Mouse (Mus musculus) activated CD4-positive, CD25-positive, alpha-beta regulatory T cell (primary cell): ENCODE measurements around the gene Tmem151b. TPM values are rescaled to one million over a fixed set of nuclear protein-coding genes. Genes with fewer than 3 reads are reported as not detected.

ENCODE experiments used
- polyA plus RNA-seq, 2 experiments: library from polyadenylated mRNA; unstranded; fragments of 100-300 nt; shearing (Covaris generic); gene quantifications; one replicate each; pipeline ENCODE4 v1.2.1; 2017

Tmem151b gene
- under 1 TPM in 1 of 2 experiments, not detected in 1; 0.05 TPM for polyA plus RNA-seq

DNA sequence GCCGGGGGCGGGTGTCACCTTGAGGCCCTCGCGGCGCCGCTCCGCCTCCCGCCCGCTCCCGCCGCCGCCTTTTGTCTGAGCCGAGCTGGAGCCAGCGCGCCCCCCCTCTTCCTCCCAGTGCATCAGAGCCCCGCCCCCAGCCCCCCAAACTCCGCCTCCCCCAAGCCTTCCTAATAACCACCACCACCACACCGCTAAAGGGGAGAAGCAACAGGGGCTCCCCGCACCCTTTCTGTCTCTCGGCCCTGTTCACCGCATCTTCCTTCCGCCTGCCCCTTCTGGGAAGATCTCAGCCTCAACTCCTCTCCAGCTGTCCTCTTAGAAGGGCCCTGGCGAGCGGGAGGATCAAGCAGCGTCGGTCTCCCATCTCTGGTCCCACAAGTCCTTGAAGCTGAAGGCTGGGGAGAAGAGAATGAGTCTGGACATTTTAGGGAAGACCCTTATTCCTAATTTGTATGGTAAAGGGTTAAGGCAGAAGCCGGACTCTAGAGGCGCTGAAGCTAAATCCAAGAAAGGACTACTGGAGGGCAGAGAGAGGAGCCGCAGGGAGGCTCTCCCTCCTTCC is at the start of gene Tmem151b:
Tmem151b (minus strand) TSS at position 61 of the 565 bp plus-strand sequence.

DNA sequence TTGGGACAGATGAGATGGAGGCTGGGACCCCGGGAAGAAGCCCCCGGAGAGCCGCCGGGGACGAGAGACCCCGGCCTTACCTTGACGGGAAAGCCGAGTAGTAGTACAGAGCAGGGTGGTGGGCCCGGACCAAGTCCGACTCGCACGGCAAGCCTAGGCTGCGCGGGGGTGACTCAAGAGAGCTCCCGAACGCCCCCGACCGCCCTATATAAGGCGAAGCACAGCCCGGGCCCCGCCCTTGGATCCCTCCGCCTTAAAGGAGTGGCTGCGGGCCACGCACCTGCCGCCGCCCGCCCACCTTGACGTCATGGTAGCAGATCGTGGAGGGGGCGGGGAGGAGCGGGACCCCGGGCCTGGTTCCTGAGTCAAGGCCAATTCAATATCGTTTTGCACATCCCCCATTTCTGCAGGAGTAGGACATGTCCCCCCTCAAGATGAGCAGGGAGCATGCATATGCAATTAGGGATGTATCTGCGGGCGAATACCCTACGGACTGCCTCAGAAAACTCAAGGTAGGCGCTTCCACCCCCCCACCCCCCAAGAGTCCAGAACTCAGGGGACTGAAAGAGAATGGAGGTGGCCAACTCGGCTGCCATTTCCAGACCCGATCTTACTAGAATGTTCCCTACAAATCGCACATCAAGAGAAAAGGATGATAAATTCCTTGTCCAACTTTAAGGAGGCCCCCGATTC is 23.8 kb upstream of the Tmem151b start, which contains the start of gene Hsp90ab1:
Hsp90ab1 (minus strand) TSS at position 185 of the 693 bp plus-strand sequence.

DNA sequence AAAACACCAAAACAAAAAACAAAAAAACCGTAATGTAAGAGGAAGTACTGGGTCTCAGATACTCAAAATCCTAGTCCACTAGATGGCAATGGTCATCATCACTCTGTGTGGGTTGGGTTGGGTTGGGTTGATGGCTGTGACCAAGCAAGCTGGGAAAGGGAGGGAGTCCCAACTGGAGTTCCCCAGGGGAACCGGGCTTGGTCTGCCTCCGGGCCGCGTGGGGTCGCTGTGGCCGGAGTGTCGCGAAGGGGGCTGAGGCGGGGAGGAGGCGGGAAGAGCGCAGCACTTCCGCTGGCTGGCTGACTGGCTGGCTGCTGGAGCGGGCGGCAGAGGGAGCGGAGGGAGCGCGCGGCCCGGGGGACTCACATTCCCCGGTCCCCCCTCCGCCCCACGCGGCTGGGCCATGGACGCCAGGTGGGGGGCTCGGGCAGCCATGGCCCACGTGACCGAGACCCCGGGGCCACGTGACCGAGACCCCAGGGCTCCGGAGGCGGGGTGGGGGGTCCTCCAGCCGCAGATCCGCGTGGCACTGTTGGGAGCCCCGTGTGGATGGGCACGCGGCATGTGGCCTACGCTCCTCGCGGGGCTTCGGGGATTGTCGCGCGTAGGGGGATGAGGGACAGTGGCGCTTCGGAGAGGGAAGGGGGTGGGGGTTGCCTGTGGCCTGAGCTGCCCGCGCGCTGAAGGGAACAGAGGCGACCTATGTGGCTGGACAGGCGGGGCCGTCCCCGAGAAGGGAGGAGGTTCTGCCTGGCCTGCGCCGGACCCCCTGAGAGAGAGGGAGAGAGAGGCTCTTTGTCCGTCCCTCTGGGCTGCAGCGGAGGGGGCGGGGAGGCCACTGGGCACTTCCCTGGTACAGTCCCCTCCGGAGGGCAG is 14.4 kb upstream of the Tmem151b start, which contains the start of gene Slc35b2:
Slc35b2 (plus strand) TSS at position 220 of the 876 bp plus-strand sequence.

DNA sequence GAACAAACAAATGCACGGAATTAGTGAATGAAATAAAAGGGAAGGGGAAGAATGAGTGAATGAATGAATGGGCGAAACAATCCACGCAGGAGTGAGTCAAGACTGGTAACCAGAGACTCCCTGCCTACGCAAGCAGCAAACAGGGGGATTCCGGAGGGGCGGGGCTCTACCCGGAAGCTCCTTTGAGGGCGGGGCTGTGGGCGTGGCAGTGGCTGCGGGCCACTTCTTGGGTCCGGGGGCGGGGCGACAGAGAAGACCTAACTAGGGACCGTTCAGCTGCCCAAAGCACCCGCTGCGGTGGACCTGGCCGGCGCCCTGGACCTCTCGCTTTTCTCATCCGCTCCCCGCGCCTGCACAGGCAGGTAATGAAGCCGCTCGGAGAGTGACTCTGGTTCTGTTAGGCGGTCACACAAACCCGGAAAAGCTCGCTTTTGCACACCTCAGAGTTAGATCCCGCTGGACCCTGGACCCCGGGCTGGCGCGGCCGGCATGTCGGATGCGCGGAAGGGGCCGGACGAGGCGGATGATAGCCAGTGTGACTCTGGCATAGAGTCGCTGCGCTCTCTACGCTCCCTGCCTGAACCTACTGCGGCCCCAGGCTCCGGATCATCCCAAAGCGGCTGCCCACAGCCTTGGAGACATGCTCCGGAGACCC is 6.1 kb upstream of the Tmem151b start, which contains the start of gene Nfkbie:
Nfkbie (plus strand) TSS at position 252 of the 655 bp plus-strand sequence.

DNA sequence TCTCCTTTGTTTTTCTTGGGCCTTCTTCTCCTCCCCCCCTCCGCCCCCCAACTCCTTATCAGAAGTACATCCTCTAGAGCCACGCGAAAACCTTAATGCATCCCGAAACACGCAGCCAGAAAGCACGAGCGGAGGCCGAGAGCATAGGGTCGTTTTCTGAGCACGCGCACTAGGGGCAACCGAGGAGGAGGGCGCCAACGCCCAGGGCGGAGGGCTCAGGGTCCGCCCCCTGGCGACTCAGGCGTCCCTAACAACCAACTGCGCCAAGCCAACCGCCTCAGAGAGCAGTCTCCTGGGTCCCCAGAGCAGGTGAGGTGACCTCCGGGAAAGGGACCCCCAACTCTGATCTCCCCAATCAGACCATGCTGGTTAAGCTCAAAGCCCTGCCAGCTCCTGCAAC is 26.2 kb downstream of the Tmem151b start, which contains the start of gene Tcte1:
Tcte1 (plus strand) TSS at position 172 of the 400 bp plus-strand sequence.

DNA sequence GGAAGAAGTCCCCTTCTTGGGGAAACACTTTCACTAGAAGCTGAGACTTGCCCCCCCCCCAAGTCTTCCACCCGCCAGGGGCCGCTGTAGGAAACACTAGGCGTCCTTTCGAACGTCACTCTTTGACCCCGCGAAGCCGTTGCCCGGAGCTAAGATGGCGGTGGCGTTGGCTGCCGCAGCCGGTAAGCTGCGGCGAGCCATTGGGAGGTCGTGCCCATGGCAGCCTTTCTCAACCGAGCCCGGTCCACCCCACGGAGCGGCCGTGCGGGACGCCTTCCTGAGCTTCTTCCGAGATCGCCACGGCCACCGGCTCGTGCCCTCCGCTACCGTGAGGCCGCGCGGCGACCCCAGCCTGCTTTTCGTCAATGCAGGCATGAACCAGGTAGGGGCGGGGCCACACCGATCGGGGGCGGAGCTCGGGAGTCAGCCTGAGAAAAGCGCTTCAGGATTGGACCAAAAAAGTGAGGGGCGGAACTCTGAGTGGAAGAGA is 42.7 kb downstream of the Tmem151b start, which contains the start of gene Aars2:
Aars2 (plus strand) TSS at position 142 of the 490 bp plus-strand sequence.

Other genes starting within 250 kb of the Tmem151b start
- 10 to 100 TPM; 72.0 to 76.8 TPM for gene Cdc5l, start 115.9 kb downstream of the Tmem151b start, polyA plus RNA-seq
- gene Spats1, start 74.3 kb downstream of the Tmem151b start, polyA plus RNA-seq: under 1 TPM; 0.70 to 0.75 TPM
- 1 to 10 TPM; 5.4 to 9.2 TPM for gene Aars2, start 42.8 kb downstream of the Tmem151b start, polyA plus RNA-seq
- gene Tcte1, start 26.2 kb downstream of the Tmem151b start, polyA plus RNA-seq: not detected
- gene Nfkbie, start 6.0 kb upstream of the Tmem151b start, polyA plus RNA-seq: 10 to 100 TPM; 61.4 to 69.0 TPM
- gene Slc35b2, start 14.2 kb upstream of the Tmem151b start, polyA plus RNA-seq: 10 to 100 TPM; 62.7 to 68.2 TPM
- 100 to 1,000 TPM; 510 to 608 TPM for gene Hsp90ab1, start 23.6 kb upstream of the Tmem151b start, polyA plus RNA-seq
- 100 to 1,000 TPM in 1 of 2 experiments, 10 to 100 TPM in 1; 83.1 to 100 TPM for gene Slc29a1, start 49.9 kb upstream of the Tmem151b start, polyA plus RNA-seq
- not detected for gene Mymx, start 52.4 kb upstream of the Tmem151b start, polyA plus RNA-seq
- gene Capn11, start 109.6 kb upstream of the Tmem151b start, polyA plus RNA-seq: 1 to 10 TPM in 1 of 2 experiments, not detected in 1; 1.2 TPM
- 10 to 100 TPM; 80.2 to 88.4 TPM for gene Mrpl14, start 136.6 kb upstream of the Tmem151b start, polyA plus RNA-seq
- 10 to 100 TPM in 1 of 2 experiments, 1 to 10 TPM in 1; 6.1 to 11.2 TPM for gene Tmem63b, start 137.2 kb upstream of the Tmem151b start, polyA plus RNA-seq
- not detected for gene 1600014C23Rik, start 184.2 kb upstream of the Tmem151b start, polyA plus RNA-seq